Mouse (Mus musculus) cerebellum, postnatal 14 days (tissue): ENCODE data around the gene Urad.
A peak's percentile ranks its signal among the peaks of the same experiment; 100 is the strongest.

ENCODE experiments used
- DNase-seq, 2 experiments: peaks; one replicate each; pipeline ENCODE4 v3.0.0; 2021; ENCODE audit warnings: mixed read lengths in 2 of 2

Urad gene

GRCm38 (mm10) chr5:147323237-147323917, 1.1 kb upstream of the Urad start:
- DNase-seq = peak; percentile 78 to 87

GRCm38 (mm10) chr5:147319653-147320052, 2.6 kb downstream of the Urad start:
- DNase-seq = peak in 1 of 2 experiments; percentile 60

DNA sequence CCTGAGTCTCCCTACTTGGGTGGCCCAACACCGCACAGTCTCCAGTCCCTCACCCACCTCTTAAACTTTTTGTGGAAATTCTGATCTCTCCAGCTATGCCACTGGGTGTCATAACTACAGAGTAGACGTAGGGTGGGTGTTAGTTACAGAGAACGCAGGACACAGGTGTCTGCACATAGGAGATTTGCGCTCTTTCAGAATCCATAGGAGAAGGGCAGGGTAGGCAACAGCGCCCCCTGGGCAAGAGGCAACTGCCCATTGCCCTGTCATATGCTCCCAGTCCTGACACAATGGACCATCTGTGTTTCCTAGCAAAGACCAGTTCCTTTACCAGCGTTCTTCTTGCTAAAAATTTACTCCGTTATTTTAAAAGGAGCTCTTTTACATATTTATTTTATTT, 4.2 kb downstream of the Urad start:
- DNase-seq = no peak

DNA sequence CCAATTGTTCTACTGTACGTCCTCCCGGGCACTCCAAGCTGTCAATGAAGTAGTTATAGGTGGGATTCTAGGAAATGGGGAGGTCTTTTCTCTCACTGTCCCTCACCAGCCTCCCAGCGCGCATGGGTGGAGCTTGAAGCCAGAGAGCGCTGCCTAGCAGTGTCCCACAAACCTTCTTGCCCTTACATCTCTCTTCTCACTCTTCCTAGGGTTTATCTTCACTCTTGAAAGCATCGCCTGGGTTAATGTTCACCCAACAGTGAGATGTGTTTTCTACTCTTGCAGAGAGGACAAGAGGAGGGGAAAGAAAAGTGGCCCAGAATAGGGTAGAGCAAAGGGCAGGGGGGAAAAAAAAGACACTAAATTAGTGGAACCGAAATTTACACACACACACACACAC, 4.9 kb downstream of the Urad start:
- DNase-seq = no peak

DNA sequence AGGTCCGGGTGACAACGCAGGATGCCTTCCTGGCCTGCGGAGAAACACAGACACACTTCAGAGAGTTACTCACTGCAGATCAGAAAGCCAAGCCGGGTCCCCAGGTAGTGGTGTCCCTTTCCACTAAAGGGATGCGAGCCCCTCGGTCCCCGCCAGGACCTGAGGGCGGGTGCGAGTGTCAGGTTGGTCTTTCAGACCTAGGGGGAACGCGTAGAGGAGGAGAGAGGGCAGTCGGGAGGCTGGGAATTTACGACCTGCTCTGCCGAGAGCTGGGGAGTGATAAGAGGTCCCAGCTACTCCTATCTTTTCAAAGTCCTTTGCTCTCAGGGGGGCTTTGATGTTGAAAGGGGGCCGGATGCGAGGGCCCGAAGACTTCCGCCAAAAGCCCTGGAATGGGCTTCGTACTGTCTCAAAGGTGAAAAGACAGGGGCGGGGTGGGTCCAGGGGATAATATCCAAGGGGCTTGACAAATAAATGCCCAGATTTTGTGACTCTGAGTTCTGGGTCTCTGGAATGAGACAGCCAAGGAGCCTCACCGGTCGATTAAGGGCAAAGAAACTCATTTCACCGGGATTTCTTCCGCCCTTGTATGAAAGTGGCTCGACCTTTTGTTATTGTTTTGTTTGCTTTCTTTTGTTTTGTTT, 6.7 kb downstream of the Urad start:
- DNase-seq = no peak

- peak; percentile 51 to 55 for DNase-seq
These were observed 7.4 kb downstream of the Urad start for GRCm38 (mm10) chr5:147314646-147315431.

DNA sequence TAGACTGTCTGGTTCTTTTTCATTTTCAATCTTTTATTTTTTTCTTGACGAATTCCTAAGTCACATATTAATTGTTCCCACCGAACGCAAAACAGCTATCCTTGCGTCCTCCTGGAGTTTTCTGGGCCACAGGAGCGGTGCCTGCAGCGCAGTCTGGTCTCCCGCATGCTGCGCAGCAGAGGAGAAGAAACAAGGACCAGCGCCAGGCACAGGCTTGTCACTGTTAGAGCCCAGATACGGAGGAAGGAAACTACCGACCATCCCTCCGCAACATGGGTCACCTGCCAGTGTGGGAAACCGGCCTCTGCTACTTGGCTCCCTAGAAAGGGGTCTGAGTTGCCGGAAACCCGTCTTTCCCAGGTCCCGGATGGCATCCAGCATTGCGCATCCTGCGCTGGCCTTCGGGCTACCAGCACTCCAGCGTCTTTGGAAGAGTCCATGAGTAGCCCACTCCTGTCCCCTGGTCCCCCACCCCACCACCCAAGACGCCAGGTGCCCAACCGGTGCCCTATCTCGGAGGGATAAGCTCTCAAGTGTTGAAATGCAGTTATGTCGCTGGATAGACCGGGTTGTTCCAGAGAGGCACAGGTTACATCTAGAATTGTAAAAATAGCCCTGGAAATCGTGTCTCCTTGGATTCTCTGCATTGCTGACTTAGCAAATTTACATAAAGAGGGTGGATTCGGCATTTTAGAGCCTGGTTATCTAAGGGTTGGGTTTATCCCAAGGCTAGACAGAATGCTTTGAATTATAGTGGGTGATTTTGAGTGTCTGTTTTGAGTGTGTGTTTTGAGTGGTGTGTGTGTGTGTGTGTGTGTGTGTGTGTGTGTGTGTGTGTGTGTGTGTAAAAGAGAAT, 9.2 kb downstream of the Urad start:
- DNase-seq = no peak

- no peak for DNase-seq
These were observed 12.5 kb downstream of the Urad start for GRCm38 (mm10) chr5:147309786-147310185.

DNA sequence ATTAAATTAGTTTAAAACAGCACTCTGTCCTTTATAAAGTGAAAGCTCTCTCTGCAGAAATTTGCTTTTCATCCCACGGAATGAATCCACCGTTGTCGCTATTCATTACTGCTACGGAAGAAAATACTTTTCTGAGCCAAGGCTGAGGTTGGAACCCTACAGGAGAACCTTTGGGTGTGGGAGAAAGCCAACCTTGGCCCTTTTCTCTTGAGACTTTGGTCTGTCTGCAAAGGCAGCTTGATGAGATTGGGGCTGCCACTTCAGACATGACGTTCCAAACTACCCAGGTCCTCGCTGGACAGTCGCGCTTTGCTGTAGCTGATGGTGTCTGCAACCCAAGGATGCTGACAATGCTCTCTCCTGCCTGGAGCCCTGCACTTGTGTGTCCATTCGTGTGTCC, 13.8 kb downstream of the Urad start:
- no peak for DNase-seq

DNA sequence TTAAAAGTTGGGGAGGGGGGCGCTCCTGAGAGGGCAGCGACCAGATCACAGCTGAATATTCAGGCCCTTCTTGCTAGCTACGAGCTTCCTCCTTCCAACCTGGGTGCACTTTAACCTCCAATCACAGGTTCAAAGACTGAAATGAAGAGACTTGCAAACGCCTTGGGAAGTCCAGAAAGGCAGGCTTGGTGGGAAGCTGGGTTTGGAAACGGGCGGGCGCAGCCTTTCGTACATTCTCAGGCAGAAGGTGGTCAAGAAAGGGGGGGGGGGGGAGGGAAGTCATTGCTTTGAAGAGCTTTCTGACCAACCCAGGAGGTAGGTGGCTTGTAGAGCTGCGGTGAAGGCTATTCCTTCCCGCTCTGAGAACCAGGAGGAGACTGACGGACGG, 14.8 kb downstream of the Urad start:
- DNase-seq = no peak

DNA sequence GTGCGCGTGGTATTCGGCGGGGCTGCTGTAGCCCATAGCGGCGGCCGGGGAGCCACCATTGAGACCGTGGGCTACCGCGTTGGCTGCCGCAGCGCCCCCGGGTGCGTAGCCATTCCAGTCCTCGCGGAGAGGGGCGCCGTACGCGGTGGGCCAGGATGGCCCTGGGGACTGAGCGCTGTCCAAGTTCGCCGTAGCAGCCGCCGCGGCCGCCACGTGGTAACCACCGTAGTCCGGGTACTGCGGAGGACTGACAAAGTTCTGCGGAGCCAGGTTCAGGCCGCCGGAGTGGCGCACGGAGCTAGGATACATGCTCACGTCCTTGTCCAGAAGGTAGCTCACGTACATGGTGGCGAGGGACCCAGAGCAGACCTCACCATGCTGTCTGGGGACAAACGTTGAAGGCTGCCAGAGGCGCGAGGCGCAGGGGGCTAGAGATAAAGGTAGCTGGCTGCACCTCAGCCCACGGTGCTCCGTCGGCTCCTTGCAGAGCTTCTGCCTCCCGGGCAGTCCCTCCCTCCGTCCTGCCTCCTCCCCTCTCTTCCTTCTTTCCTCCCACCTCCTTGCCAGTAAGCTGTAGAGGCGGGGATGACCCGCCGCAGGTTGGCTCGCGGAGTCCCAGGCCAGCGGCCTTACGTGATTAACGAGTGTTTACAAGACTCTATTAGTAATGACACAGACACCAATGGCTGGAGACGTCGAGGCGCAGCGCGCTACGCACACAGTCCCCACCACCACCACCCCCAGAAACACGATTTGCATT, 15.4 kb downstream of the Urad start, which contains the start of gene Cdx2:
Gene Cdx2 (minus strand): TSS at position 633 of the 760 bp plus-strand sequence.
- DNase-seq = no peak

GRCm38 (mm10) chr5:147305856-147306637, 16.2 kb downstream of the Urad start:
- no peak for DNase-seq

DNA sequence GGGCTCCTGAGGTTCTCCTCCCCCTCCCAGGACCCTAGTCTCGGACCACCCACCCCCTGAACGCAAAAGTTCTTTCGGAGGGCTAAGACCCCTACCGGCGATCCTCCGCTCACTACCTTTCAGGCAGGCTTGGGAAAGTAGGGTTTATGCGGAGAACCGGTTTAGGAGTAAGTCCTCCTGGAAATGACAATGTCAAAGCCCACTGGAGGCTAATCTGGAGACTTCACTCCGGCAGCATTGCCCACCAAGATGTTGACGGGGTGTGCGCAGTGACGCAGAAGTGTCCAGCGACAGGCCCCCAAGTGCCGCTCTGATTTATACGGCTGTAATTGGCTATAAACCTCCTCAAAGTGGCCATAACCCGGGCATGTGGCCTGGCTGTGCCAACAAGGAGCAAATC, 17.1 kb downstream of the Urad start:
- no peak for DNase-seq

DNA sequence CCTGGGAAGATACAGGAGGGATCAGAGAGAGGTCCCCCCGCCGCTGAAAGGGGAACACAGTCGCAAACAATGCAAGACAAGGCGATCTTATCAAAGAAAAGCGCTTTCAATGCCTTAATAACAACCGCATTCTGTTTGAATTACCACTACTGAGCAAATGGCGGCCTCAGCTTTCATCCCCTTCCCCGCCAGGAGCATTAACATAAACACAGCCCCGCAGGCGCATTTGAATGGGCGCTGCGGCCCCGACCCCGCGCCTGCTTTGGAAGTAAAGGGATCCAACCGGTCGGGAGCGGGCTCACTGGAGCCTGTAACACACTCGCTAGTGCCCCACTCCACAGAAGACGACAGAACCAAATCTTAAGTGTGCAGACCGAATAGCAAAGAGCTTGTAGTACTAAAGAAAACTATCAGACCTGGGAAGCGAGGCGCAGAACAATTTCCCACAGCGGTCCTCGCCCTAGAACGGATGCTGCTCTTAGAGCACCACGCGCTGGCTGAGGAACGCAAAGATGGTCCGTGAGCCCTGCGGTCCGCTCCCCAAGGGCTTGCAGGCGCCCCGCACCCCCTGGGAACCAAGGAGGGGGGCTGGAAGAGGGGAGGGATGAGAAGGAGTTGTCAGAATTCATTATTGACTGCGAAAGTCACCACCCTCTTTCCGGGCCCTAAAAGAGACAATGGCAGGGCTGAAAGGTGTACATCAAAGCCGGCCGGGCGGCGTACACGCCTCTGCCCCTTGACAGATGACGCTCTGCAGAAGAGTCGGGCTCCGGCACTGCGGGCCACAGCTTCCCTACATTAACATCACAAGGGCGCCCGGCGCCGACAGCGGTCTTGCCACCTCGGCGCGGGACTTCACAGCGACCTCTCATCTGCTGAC, 17.7 kb downstream of the Urad start:
- no peak for DNase-seq

DNA sequence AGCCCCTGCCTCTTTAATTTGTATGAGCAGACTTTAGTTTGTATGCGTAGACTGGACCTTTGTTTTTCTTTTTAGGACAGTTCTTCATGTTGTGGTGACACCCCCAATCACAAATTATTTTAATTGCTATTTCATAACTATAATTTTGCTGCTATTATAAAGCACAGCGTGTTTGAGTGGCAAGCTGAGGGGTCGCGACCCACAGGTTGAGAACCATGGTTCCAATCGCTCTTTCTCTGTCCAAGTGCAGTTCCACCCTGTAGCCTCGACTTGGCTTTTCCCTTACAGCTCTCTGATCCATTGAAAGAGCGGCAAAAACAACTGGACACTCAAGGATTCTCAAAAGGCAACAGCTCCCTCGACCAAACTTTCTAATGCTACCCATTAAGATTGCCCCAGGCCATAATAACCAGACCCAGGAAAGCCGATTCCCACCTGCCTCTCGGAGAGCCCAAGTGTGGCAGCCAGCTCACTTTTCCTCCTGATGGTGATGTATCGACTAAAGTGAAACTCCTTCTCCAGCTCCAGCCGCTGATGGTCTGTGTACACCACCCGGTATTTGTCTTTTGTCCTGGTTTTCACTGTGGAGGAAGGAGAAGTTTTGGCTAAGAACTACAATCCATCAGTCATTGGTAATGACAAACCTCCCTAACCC, 19.4 kb downstream of the Urad start:
- no peak for DNase-seq

DNA sequence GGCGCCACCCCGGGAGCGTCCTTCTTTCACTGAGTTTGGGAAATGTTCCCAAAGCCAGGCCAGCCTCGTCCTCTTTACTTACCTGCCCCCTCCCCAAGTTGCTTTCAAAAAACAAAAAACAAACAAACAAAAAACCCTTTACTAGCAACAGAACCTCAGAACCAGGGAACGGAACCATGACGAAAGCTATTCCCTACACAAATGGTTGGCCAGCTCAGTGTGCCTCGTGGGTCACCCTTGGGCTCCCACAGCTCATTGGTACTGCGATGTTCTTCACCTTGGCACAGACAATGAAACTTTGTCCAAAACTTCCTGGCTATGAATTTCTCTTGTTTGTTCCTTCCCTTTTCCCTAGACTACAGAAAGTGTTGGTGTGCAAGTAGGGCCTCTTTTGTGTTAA, 20.1 kb downstream of the Urad start:
- no peak for DNase-seq

- DNase-seq = no peak
These were observed 20.5 kb downstream of the Urad start for GRCm38 (mm10) chr5:147301781-147302070.

DNA sequence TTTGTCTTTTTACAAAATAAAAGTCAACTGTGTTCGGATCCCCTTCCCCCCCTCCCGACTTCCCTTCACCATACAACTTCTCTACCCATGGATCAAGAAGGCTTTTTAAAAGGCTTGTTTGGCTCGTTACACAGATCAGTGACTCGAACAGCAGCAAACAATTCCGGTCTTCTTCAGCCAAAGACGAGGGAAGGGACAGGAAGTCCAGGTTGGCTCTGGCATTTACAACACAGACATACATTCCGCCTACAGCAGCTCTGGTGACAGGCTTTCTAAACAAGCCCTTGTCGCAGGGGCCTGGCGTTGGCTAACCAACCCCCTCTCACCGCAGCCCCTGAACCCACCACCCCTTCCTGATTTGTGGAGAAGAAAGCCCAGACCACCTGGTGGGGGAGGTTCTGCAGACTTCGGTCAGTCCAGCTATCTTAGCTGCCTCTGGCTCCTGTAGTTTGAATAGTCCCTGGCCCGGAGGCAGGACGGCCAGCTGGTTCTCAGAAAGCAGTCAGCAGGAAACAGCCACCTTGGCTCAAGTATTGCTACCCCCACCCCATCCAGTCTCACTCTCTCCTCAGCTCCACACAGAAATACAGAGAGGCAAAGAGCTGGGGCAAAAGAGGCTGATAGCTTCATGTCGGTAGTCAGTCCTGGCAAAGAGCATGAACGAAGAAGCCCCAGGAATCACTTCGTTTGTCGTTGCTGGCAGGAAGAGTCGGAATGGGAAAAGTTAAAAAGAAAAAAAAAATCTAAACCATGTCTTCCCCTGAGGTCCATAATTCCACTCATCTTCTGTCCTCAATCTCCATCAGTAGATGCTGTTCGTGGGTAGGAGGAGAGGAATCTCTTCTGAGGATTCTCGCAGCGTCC, 21.1 kb downstream of the Urad start:
- no peak for DNase-seq

- no peak for DNase-seq
These were observed 22.3 kb downstream of the Urad start for GRCm38 (mm10) chr5:147300001-147300363.
